Mouse (Mus musculus) hindbrain, embryonic 16.5 days (tissue): ENCODE data around the gene Cops7b. TPM values are rescaled to one million over a fixed set of nuclear protein-coding genes. Genes with fewer than 3 reads are reported as not detected.

Experiments
- ATAC-seq: fragments of 200-750 bp; cut with Nextera tagmentation; 2 replicates; pipeline ENCODE4 v1.8.0; 2017; ENCODE audit warnings: moderate TSS enrichment, moderate library complexity
- H3K27ac ChIP-seq: fragments of 300-500 bp; sonication (generic); 2 replicates; pipeline ENCODE4 v1.5.1; 2014; ENCODE audit warnings: low read depth, mild to moderate bottlenecking, control low read depth, low read length, moderate library complexity
- H3K27me3 ChIP-seq: fragments of 300-500 bp; sonication (generic); replicated peaks from 2 replicates; pipeline ENCODE4 v1.6.1; 2014; ENCODE audit warnings: low read length; ENCODE audit not compliant: control insufficient read depth, insufficient read depth
- H3K36me3 ChIP-seq: fragments of 300-500 bp; sonication (generic); 2 replicates; pipeline ENCODE4 v1.6.1; 2014; ENCODE audit warnings: mild to moderate bottlenecking, low read length, moderate library complexity, mixed read lengths; ENCODE audit not compliant: control insufficient read depth, insufficient read depth
- H3K4me1 ChIP-seq: fragments of 300-500 bp; sonication (generic); 2 replicates; pipeline ENCODE4 v1.6.1; 2014; ENCODE audit warnings: low read depth, low read length; ENCODE audit not compliant: control insufficient read depth, insufficient read depth
- H3K4me2 ChIP-seq: fragments of 300-500 bp; sonication (generic); 2 replicates; pipeline ENCODE4 v1.6.1; 2014; ENCODE audit warnings: mild to moderate bottlenecking, low read length, control low read depth, moderate library complexity
- H3K4me3 ChIP-seq: fragments of 300-500 bp; sonication (generic); 2 replicates; pipeline ENCODE4 v1.5.1; 2014; ENCODE audit warnings: mild to moderate bottlenecking, low read length, control low read depth, moderate library complexity
- H3K9ac ChIP-seq: fragments of 300-500 bp; sonication (generic); 2 replicates; pipeline ENCODE4 v1.6.1; 2014; ENCODE audit warnings: low read depth, mild to moderate bottlenecking, control low read depth, low read length, moderate library complexity
- H3K9me3 ChIP-seq: fragments of 300-500 bp; sonication (generic); 2 replicates; pipeline ENCODE4 v1.6.1; 2014; ENCODE audit warnings: mild to moderate bottlenecking, low read length, moderate library complexity; ENCODE audit not compliant: control insufficient read depth
- WGBS: fragments of 180-500 bp; shearing (Covaris S2); extraction: QIAGEN DNeasy Blood & Tissue Kit; methylation state at CpG from one replicate; pipeline ENCODE4 v1.1.7; 2014; 5-methylcytosine and 5-hydroxymethylcytosine counted together
- polyA plus RNA-seq: library from polyadenylated mRNA; unstranded; fragments of >200 nt; fragmentation: Nextera tagmentation; extraction: Ambion mirVana; gene quantifications from 2 replicates; pipeline ENCODE4 v1.2.1, GENCODE M21; 2015

Cops7b gene
- polyA plus RNA-seq, 1 experiment from 2014 or later = 57.1 TPM

DNA sequence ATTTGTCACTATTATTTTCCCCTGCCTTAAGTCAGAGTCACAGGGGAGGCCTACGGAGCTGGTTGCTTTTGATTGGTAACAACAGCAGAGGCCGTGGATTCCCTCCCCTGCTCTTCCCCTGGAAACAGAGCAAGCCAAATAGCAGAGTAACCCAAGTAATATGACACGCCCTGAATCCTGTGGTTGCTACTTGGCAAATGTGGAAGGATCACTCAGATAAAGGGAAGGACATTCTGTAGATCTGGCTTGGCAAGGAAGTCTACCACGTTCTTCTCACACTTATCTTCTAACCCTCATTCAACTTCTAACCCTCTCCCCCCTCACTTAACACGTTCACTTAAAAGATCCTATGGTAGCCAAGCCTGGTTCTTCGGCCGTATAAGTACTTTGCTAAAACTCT lies 24.8 kb upstream of the Cops7b start:
- 83% methylated on average over 7 of the region's 7 CpGs for WGBS
- no peak overlapping the region for H3K9ac ChIP-seq
- no peaks in the 10 kb centered on the region for H3K27me3 ChIP-seq
- no peak for ATAC-seq
- no peak overlapping the region for H3K27ac ChIP-seq
- no peaks in the 10 kb centered on the region for H3K9me3 ChIP-seq
- H3K4me1 ChIP-seq = no peaks in the 10 kb centered on the region
- peaks cover 6% of the 10 kb centered on the region; the same call in 1 of the 2 replicates for H3K36me3 ChIP-seq
- H3K4me2 ChIP-seq = no peak overlapping the region
- H3K4me3 ChIP-seq = no peak overlapping the region

GRCm38 (mm10) chr1:86559232-86559631 lies 23.5 kb upstream of the Cops7b start:
- H3K4me1 ChIP-seq = no peaks in the 10 kb centered on the region
- H3K9me3 ChIP-seq = no peaks in the 10 kb centered on the region
- no peak overlapping the region for H3K4me2 ChIP-seq
- no peak overlapping the region for H3K27ac ChIP-seq
- ATAC-seq = no peak
- H3K36me3 ChIP-seq = peaks cover 12% of the 10 kb centered on the region
- 87% methylated on average over 3 of the region's 3 CpGs for WGBS
- H3K27me3 ChIP-seq = no peaks in the 10 kb centered on the region
- H3K9ac ChIP-seq = no peak overlapping the region
- H3K4me3 ChIP-seq = no peak overlapping the region

DNA sequence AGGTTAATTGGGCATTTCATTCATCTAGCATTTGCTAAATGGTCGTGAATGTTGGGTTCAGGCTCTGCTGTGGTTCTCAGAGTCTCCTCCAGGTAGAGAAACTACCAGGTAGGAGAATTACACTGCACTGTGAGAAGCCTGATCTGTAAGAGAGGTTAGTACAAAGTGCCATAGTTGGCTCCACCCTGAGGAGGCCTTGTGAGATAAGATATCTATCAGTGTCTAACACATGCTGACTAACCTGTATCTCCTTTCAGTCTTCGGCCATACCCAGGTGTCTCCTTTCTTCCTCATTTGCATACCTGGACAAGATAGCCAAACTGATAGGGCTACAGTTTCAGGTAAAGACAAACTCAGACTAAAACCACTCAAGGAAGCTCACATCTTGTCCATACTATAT lies 20.0 kb upstream of the Cops7b start:
- Histone ChIP-seq H3K36me3 (peaks cover 14% of the 10 kb centered on the region), H3K9me3 (no peaks in the 10 kb centered on the region), H3K27me3 (no peaks in the 10 kb centered on the region), H3K9ac (no peak overlapping the region), H3K4me3 (no peak overlapping the region), H3K4me1 (no peaks in the 10 kb centered on the region), H3K27ac (no peak overlapping the region), H3K4me2 (no peak overlapping the region)
- ATAC-seq = no peak
- 90% methylated on average over 2 of the region's 2 CpGs for WGBS

DNA sequence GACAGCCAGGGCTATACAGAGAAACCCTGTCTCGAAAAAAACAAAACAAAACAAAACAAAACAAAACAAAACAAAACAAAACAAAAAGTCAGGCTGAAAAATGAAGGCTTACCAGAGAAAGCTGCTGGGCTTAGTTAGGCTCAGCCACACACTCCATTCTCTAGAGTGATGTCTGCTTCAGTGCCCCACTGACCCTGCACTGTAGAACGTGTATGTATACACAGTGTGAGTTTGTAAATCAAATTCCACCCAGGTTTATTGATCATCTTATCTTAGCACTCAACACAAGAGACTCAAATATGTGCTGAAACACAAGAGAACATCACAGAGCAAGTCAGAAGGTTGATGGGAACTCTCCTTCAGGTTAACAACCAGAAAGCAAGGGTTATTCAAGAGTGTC lies 14.3 kb upstream of the Cops7b start:
- ATAC-seq = no peak
- peaks cover 8% of the 10 kb centered on the region for H3K36me3 ChIP-seq
- no peak overlapping the region for H3K4me3 ChIP-seq
- no peak overlapping the region for H3K9ac ChIP-seq
- H3K9me3 ChIP-seq = no peaks in the 10 kb centered on the region
- no peak overlapping the region for H3K27ac ChIP-seq
- WGBS = 77% methylated on average over 2 of the region's 2 CpGs
- no peaks in the 10 kb centered on the region for H3K27me3 ChIP-seq
- H3K4me1 ChIP-seq = no peaks in the 10 kb centered on the region
- no peak overlapping the region for H3K4me2 ChIP-seq

GRCm38 (mm10) chr1:86569292-86569860 lies 13.3 kb upstream of the Cops7b start:
- Histone ChIP-seq H3K27me3 (no peaks in the 10 kb centered on the region), H3K4me2 (no peak overlapping the region), H3K9me3 (no peaks in the 10 kb centered on the region), H3K9ac (no peak overlapping the region), H3K4me1 (no peaks in the 10 kb centered on the region), H3K36me3 (peaks cover under 1% of the 10 kb centered on the region; the same call in 1 of the 2 replicates), H3K4me3 (no peak overlapping the region), H3K27ac (no peak overlapping the region)
- no peak for ATAC-seq
- WGBS = 79% methylated on average over 2 of the region's 2 CpGs

DNA sequence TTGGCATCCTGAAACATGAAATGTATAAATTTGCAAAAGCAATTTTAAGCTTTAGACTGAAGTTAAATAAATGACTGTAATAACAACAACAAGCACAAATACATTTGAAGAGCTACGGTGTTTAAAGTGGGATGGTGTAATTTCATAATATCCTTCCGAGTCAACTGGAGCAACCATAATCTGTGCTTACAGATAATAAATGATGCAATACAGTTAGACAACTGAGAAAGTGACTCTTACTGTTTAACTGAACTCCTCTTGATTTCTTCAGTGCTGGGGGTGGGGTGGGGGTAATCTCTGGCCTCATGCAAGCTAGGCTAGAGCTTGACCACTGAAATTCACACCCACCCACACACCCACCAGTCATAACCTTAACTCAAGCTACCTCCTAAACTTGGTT lies 11.3 kb upstream of the Cops7b start:
- Histone ChIP-seq H3K9ac (no peak overlapping the region), H3K9me3 (no peaks in the 10 kb centered on the region), H3K36me3 (no peaks in the 10 kb centered on the region), H3K27ac (no peak overlapping the region), H3K4me2 (no peak overlapping the region), H3K4me1 (no peaks in the 10 kb centered on the region), H3K27me3 (no peaks in the 10 kb centered on the region), H3K4me3 (no peak overlapping the region)
- WGBS = 95% methylated on average over 2 of the region's 2 CpGs
- ATAC-seq = no peak

DNA sequence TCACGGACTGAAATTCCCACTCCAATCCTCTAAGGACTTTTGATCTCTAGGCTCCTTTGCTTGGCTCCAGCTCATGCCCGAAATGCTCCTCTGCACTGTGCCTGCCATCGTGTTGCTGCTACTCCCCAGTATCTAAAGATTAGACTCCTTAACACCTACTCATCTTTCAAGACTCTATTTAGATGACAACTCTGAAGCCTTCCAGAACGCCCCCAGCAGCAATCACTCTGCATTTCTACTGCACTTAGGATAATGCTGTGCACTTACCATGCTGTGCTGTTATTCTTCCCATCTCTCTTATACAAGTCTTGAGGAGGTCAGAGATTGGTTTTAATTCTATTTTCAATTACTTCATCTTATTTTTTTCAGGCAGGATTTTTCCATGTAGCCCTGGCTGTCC lies 10.8 kb upstream of the Cops7b start:
- no peak for ATAC-seq
- WGBS = 83% methylated on average over 4 of the region's 4 CpGs
- Histone ChIP-seq H3K9me3 (no peaks in the 10 kb centered on the region), H3K4me3 (no peak overlapping the region), H3K4me1 (no peaks in the 10 kb centered on the region), H3K4me2 (no peak overlapping the region), H3K36me3 (no peaks in the 10 kb centered on the region), H3K27me3 (no peaks in the 10 kb centered on the region), H3K27ac (no peak overlapping the region), H3K9ac (no peak overlapping the region)

DNA sequence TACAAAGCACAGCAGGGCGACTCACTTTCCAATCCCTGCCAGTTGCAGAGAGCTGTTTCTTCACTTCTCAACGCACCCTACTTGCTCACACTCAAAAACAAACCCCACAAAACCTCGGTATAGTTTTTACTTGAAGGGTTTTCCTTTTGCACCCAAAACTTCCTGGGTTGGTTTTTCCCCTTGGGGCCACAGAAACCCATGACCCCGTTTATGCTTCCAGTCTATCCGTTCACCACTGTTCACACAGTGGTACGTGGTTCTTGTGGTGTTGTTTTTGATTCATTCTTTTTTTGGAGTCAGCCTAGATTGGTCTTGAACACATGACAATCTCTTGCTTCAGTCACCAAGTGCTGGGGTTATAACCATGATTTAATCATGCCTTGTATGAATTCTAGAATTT lies 2.3 kb upstream of the Cops7b start:
- 88% methylated on average over 6 of the region's 6 CpGs for whole genome bisulfite sequencing
- peaks cover 11% of the 10 kb centered on the region for H3K4me1 ChIP-seq
- no peaks in the 10 kb centered on the region for H3K27me3 ChIP-seq
- no peak overlapping the region for H3K4me2 ChIP-seq
- no peaks in the 10 kb centered on the region for H3K9me3 ChIP-seq
- no peak overlapping the region for H3K9ac ChIP-seq
- no peak overlapping the region for H3K27ac ChIP-seq
- H3K36me3 ChIP-seq = no peaks in the 10 kb centered on the region
- no peak for ATAC-seq
- H3K4me3 ChIP-seq = no peak overlapping the region

DNA sequence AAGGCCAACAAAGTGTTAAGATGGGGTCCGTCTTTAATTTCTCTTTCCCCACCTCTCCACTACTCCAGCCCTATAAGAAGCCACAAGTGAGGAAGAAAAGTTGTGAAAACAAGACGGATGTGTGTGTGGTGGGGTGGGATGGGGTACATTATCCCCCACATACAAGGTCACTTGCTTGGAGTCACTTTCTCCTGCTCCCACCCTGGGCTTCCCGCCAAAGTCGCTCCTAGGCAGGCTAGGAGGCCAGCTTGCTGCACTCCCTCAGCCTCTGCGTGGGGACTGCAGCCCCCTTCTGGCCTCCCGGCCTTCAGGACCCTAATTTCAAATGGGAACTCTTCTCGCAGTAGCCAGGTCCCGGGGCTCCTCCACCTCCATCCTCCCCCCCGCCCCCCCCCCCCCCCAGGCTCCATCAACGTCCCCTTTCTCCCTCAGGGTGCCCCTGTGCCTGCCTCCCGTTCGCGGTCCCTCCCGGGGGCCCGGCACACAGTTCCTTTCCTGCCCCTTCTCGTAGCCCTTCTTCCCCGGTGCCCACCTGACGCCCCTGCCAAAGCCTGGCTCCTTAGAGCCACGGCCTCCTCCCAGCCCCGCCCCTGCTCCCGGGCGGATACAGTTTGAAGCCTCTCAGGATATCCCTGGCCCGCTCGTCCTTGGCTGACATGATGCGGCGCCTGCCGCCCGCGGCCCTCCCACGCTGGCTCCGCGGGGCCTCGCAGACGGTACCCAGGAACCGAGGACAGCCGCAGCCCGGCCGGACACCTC lies 833 bp upstream of the Cops7b start:
- Histone ChIP-seq H3K4me1 (peaks cover 15% of the 10 kb centered on the region), H3K27ac (peak overlapping the region; percentile 85), H3K9me3 (no peaks in the 10 kb centered on the region), H3K4me3 (peak overlapping the region; percentile 92), H3K27me3 (no peaks in the 10 kb centered on the region), H3K4me2 (peak overlapping the region; percentile 83), H3K9ac (peak overlapping the region; percentile 89), H3K36me3 (no peaks in the 10 kb centered on the region)
- WGBS = 1% methylated on average over 34 of the region's 38 CpGs
- ATAC-seq = peak; percentile 78
